Mouse (Mus musculus): ENCODE results near the gene Gchfr. TPM values are rescaled to one million over a fixed set of nuclear protein-coding genes. Genes with fewer than 3 reads are reported as not detected.

Gchfr gene
- polyA plus RNA-seq, 1 experiment from 2014 or later: 2.7 TPM

DNA sequence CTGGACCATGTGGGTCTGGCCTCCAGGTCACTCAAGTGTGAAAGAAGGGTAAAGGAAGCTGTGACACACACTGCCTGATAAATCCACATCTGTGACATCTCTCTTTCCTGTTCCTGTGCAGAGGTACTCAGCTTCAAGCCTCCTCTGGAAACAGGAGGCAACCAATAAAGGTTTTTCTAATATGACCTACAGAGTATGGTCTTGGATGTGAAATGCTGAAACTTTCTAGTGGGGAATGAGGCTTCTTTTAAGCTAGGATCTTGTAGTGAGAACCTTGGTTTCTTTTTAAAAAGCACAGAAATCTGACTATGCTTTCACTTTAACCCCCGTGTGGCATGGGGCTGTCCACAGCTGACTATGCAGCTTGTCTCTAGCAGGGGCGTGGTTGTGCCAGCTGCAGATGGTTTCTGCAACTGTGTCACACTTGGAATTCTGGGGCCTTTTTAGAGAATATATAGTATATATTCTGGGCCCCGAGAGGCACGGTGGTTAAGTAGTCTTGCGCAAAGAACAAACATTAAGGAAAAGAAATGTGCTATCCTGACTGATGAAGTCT, 9.9 kb downstream of the Gchfr start:
- 90% methylated on average over 5 of the region's 5 CpGs for WGBS
- Histone ChIP-seq H3K4me1 (peaks cover 27% of the 10 kb centered on the region), H3K27ac (replicated peaks) (no peak overlapping the region), H3K36me3 (peaks cover 43% of the 10 kb centered on the region), H3K9me3 (replicated peaks) (no peaks in the 10 kb centered on the region), H3K4me3 (no peak overlapping the region), H3K27me3 (ENCODE audit: low read depth, poor library complexity, severe bottlenecking) (0 out of 2 replicates have a peak, but pooled peaks cover 5% of the 10 kb centered on the region)
- DNase-seq (ENCODE audit: low spot score): no peak

DNA sequence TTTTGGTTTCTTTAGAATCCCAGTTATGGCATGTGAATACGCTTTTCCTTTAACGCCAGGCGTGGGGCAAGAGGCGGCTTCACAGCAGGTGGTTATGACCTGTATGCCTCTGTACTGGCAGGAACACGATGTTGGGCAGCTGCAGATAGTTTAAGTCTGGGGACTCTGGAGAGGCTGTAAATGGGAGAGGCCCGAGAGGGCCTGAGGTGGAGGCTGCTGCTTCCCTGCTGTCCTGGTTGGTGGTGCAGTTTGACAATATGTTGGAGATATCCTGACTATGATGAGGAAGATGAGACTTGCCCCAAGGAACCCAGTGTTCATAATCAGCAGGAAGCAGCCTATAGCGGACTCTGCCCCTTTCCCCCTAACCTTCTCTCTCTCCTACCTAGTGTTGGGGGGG, 15.3 kb downstream of the Gchfr start:
- H3K27me3 ChIP-seq (ENCODE audit: low read depth, poor library complexity, severe bottlenecking): no peaks in the 10 kb centered on the region
- peaks cover 68% of the 10 kb centered on the region for H3K36me3 ChIP-seq
- no peak overlapping the region for H3K4me3 ChIP-seq
- no peak for DNase-seq (ENCODE audit: low spot score)
- no peak overlapping the region for H3K27ac ChIP-seq (replicated peaks)
- H3K9me3 ChIP-seq (replicated peaks): no peaks in the 10 kb centered on the region
- 80% methylated on average over 7 of the region's 7 CpGs for WGBS
- H3K4me1 ChIP-seq: no peaks in the 10 kb centered on the region

DNA sequence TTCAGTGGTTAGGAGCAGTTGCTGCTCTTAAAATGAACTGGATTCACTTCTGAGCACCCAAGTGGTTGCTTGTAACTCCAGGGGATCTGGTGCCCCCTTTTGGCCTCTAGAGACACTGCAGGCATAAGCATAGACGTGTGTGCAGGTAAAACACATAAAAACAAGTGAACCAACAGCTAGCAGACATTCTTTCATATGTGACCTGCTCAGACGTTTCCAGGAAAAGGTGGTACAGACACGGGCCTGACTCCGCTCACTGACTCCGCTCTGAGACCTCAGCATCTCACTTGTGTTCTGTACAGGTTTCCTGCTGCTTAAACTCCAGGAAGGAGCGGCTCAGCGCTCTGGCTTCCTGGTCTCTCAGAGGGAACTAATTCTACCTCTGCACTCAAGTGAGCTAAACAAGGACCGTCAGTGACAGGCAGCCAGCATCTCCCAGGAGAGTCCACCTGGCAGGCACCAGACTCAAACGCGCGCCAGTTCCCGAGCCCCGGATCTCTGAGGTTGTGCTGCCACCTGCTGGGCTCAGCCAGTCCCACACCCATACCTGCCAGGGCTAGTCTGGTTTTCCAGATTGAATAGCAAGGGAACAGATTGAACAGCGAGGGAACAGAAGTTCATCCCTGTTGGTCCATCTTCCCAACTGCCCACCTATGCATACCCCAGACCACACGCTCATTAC, 21.6 kb downstream of the Gchfr start:
- Histone ChIP-seq H3K27ac (replicated peaks) (no peak overlapping the region), H3K27me3 (ENCODE audit: low read depth, poor library complexity, severe bottlenecking) (no peaks in the 10 kb centered on the region), H3K4me3 (peak overlapping the region; percentile 47), H3K9me3 (replicated peaks) (no peaks in the 10 kb centered on the region), H3K36me3 (peaks cover 19% of the 10 kb centered on the region), H3K4me1 (peaks cover 9% of the 10 kb centered on the region)
- 9% methylated on average over 15 of the region's 15 CpGs for WGBS
- peak; percentile 82 for DNase-seq (ENCODE audit: low spot score)

DNA sequence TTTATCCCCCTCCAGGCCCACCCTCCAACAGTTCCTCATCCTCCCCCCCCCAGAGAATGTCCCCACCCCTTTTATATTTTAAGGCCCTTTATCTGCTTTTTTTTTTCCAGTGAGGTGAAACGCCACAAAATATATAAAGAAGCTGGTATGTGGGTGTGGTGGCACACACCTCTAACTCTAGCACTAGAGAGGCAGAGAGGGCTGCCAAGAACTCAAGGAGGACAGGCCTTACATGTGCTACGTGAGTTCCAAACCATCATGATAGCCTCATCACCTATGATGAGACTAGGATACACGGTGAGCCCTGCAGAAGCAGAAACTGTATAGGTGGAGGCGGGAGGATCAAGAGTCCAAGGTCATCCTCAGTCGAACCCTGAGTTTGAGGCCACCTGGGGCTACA, 23.4 kb downstream of the Gchfr start:
- Histone ChIP-seq H3K27me3 (ENCODE audit: low read depth, poor library complexity, severe bottlenecking) (no peaks in the 10 kb centered on the region), H3K9me3 (replicated peaks) (no peaks in the 10 kb centered on the region), H3K4me1 (peaks cover 11% of the 10 kb centered on the region), H3K4me3 (no peak overlapping the region), H3K27ac (replicated peaks) (no peak overlapping the region), H3K36me3 (0 out of 2 replicates have a peak, but pooled peaks cover 3% of the 10 kb centered on the region)
- WGBS: 87% methylated on average over 5 of the region's 5 CpGs
- DNase-seq (ENCODE audit: low spot score): no peak

DNA sequence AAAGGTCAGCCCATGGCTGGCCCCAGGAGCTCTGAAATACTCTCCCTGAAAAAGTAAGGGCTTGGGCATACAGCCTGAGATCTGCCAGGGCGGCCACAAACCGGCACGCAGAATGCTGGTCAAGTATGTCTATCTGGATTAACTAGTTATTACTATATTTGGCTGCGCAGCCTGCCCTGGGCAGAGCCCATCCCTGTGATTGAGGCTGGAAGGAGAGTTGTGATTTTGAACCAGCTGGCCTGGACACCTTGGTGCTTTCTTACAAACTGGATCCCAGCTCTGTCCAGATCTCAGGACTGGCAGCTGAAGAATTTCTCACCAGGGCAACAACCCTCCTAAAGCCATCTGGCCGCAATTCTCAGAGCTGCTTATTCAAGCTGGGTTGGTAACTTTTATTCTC, 26.6 kb downstream of the Gchfr start:
- no peaks in the 10 kb centered on the region for H3K27me3 ChIP-seq (ENCODE audit: low read depth, poor library complexity, severe bottlenecking)
- H3K27ac ChIP-seq (replicated peaks): no peak overlapping the region

DNA sequence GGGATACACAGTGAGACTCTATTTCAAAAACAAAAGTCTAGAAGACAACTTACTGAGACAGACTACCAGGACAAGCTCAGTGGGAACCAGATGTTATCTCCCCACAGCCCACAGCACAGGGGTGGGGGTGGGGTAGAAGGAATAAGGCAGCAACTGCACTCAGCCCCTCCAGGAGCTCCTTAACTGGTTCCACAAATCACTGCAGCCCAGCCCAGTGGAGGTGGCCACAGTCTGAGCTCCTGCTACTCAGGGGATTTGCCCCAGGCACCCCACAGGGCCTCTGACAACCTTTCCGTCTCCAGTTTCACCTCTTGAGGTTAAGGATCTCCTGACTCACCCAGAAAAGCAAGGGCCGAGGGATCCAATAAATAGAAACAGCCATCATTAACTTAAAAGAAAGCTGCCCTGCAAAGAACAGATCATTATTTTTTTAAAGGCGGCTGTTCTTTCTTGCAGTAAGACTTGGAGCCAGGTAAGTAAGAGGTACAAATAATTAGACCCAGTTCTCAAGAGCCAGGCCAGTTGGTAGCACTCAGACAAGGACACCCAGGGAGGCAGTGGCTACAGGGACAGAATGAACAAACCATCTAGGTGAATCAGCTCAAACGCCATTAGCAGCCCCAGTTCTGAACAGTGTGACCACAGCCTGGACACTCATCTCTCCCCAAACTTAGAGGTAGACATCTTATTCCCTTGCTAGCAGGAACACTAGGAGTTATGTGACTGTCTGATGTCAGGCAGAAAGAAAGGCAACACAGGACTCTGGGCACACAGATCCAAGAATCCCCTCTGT, 28.9 kb downstream of the Gchfr start:
- Histone ChIP-seq H3K36me3 (no peaks in the 10 kb centered on the region), H3K27me3 (ENCODE audit: low read depth, poor library complexity, severe bottlenecking) (no peaks in the 10 kb centered on the region), H3K27ac (replicated peaks) (no peak overlapping the region), H3K4me1 (peaks cover 26% of the 10 kb centered on the region), H3K9me3 (replicated peaks) (no peaks in the 10 kb centered on the region), H3K4me3 (no peak overlapping the region)
- WGBS: 30% methylated on average over 4 of the region's 4 CpGs
- no peak for DNase-seq (ENCODE audit: low spot score)

More for the DNA sequence above, 26.6 kb downstream of the Gchfr start:
- Histone ChIP-seq H3K4me3 (no peak overlapping the region), H3K36me3 (no peaks in the 10 kb centered on the region), H3K9me3 (replicated peaks) (no peaks in the 10 kb centered on the region), H3K4me1 (peaks cover 28% of the 10 kb centered on the region)
- 87% methylated on average over 5 of the region's 5 CpGs for WGBS
- no peak for DNase-seq (ENCODE audit: low spot score)

DNA sequence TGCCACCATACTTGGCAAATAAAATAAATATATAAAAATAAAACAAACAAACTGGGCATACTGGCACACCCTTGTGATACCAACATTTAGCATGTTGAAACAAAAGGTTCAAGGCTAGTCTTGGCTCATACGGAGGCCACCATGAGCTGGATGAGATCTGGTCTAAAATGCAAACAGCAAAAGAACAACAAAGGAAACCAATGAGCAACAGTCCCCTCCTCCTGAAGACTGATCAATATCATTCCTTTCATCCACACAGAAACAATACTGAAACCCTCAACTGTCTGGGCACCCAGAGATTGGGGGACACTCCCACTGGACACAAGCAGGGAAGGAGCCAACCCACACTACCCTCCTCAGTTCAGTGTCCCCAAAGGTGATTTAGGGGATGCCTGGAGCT, 29.9 kb downstream of the Gchfr start:
- Histone ChIP-seq H3K27ac (replicated peaks) (0 out of 2 replicates have a peak overlapping the region, but pooled peaks have one; percentile 24), H3K9me3 (replicated peaks) (no peaks in the 10 kb centered on the region), H3K27me3 (ENCODE audit: low read depth, poor library complexity, severe bottlenecking) (no peaks in the 10 kb centered on the region), H3K36me3 (no peaks in the 10 kb centered on the region), H3K4me3 (no peak overlapping the region), H3K4me1 (peaks cover 26% of the 10 kb centered on the region)
- WGBS: 82% methylated on average over 1 of the region's 1 CpGs
- no peak for DNase-seq (ENCODE audit: low spot score)

DNA sequence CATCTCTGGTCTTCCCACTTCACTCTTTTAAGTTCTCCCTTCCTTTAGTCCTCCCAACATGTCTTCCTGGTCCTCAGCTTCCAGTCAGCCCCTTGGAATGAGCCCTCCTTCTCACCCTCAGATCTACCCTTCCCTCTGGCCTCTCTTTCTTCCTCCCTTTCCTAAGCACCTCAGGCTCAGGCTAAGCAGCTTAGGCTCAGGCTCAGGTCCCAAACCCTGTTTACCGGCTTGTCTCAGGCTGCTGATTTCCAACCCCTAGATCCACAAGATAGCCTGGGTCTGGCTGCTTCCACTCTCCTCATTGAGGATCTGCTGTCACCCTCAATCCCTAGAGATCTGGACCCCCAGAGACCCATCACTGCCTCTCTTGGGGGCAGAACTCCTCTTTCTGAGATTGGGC, 30.5 kb downstream of the Gchfr start:
- Histone ChIP-seq H3K9me3 (replicated peaks) (no peaks in the 10 kb centered on the region), H3K36me3 (no peaks in the 10 kb centered on the region), H3K27me3 (ENCODE audit: low read depth, poor library complexity, severe bottlenecking) (no peaks in the 10 kb centered on the region), H3K4me3 (no peak overlapping the region), H3K4me1 (peaks cover 26% of the 10 kb centered on the region), H3K27ac (replicated peaks) (0 out of 2 replicates have a peak overlapping the region, but pooled peaks have one; percentile 24)
- WGBS: 18% methylated on average over 1 of the region's 1 CpGs
- DNase-seq (ENCODE audit: low spot score): no peak

DNA sequence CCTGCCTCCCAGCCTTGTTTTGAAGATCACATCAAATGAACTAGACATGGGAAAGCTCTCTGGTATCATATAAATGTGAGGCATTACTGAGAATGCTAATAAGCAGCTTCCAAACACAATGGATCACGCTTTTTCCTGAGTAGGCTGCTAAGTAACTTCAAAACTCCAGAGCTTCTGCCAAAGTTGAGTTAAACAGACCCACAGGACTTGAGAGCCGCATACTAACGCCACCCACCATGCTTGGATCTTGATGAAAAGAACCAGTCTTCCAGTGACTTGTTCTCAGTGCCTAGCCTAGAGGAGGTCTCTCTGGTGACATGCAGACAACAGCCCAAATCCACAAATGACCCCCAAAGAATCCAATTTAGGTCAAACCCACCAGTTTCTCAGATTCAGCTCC, 31.4 kb downstream of the Gchfr start:
- Histone ChIP-seq H3K9me3 (replicated peaks) (no peaks in the 10 kb centered on the region), H3K27me3 (ENCODE audit: low read depth, poor library complexity, severe bottlenecking) (no peaks in the 10 kb centered on the region), H3K36me3 (no peaks in the 10 kb centered on the region), H3K4me1 (peaks cover 26% of the 10 kb centered on the region), H3K27ac (replicated peaks) (no peak overlapping the region), H3K4me3 (no peak overlapping the region)
- no peak for DNase-seq (ENCODE audit: low spot score)
- WGBS: 54% methylated on average over 3 of the region's 3 CpGs

DNA sequence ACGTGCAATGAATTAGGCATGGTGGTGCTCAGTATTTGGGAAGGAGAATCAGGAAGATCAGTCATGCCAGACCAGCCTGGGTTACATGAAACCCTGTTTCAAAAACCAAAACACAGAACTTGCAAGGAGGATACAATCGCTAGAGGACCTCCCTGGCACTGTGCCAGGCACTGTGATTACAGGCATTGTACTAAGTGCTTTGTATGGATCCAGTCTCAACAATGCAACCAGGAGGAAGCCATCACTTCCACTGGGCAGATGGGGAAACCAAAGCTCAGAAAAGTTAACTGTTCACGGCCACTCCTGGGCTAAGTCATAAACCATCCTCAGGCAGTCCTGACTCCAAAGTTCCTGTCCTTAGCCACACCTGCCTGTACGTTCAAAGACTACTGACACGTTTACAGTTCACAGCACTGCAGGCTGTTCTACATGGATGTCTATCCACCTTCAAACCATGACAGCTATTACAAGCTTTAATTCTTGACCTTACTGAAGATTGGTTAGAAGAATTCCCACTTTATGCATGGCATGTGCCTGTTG, 35.4 kb downstream of the Gchfr start:
- WGBS: 88% methylated on average over 5 of the region's 5 CpGs
- H3K9me3 ChIP-seq (replicated peaks): no peaks in the 10 kb centered on the region
- H3K4me1 ChIP-seq: peaks cover 29% of the 10 kb centered on the region
- H3K27me3 ChIP-seq (ENCODE audit: low read depth, poor library complexity, severe bottlenecking): no peaks in the 10 kb centered on the region
- no peak for DNase-seq (ENCODE audit: low spot score)
- no peak overlapping the region for H3K4me3 ChIP-seq
- H3K36me3 ChIP-seq: no peaks in the 10 kb centered on the region
- no peak overlapping the region for H3K27ac ChIP-seq (replicated peaks)

DNA sequence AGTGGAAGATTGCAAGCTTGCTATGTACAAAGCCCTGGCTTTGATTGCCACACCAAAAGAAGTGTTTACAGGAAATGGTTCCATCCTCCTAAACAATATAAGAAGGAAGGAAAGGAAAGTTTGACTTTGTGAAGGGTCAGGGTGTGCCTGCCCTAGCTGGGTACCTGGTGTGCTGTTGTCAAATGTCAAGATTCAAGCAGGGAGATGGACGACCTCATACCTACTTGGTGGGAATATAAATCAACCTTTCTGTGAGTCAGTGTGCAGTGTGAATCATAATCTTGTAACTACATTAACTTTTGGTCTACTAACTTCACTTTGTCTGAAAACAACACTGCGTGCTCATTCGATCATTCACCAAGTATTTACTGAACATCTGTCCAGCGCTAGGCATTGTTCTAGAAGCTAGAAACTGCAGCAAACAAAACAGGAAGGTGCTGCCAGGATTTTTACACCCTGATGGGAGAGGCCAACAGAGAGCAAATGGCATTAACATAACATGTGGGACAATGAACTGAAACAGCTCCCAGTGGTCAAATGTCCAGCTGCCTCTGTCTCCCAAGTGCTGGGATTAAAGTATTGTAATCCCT, 36.4 kb downstream of the Gchfr start:
- Histone ChIP-seq H3K4me3 (no peak overlapping the region), H3K36me3 (no peaks in the 10 kb centered on the region), H3K27ac (replicated peaks) (no peak overlapping the region), H3K9me3 (replicated peaks) (no peaks in the 10 kb centered on the region), H3K27me3 (ENCODE audit: low read depth, poor library complexity, severe bottlenecking) (no peaks in the 10 kb centered on the region), H3K4me1 (peaks cover 23% of the 10 kb centered on the region)
- 80% methylated on average over 4 of the region's 4 CpGs for WGBS
- no peak for DNase-seq (ENCODE audit: low spot score)

DNA sequence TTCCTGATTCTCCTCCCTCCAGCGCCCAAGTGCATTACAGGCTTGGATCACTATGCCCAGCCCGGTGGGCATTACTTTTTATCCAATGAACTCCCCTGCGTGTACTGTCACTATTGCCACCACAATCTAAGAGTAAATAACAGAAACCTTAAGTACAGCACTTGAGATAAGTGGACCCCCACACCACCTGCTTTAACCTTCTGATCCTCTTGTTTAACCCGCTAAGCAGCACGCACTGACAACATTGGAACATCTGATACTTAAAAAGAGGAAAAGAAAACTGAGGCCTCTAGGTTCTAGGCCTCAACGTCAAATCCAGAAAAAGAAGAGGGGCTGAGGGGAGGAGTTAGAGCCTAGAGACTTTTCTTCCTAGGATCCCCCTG, 40.4 kb downstream of the Gchfr start:
- no peak for DNase-seq (ENCODE audit: low spot score)
- Histone ChIP-seq H3K27ac (replicated peaks) (peak overlapping the region; percentile 92), H3K4me1 (peaks cover 31% of the 10 kb centered on the region), H3K9me3 (replicated peaks) (no peaks in the 10 kb centered on the region), H3K4me3 (peak overlapping the region; percentile 80), H3K27me3 (ENCODE audit: low read depth, poor library complexity, severe bottlenecking) (no peaks in the 10 kb centered on the region), H3K36me3 (peaks cover 27% of the 10 kb centered on the region)
- 30% methylated on average over 6 of the region's 6 CpGs for WGBS
